Mouse (Mus musculus) bone marrow, adult 2 months (tissue): Measurements from ENCODE around the gene Rpl35a.

ENCODE experiments used
- CTCF ChIP-seq: fragments of 200-500 bp; IDR thresholded peaks from 2 replicates; pipeline ENCODE4 v1.5.1; 2011; ENCODE audit warnings: low read length, control low read depth; ENCODE audit not compliant: control insufficient read depth, insufficient read depth
- POLR2A ChIP-seq: fragments of 200-500 bp; IDR thresholded peaks from 2 replicates; pipeline ENCODE4 v1.6.1; 2011; ENCODE audit warnings: low read depth, mild to moderate bottlenecking, control low read depth, low read length, borderline replicate concordance; ENCODE audit not compliant: control insufficient read depth

- peak; percentile 99 for TF ChIP-seq CTCF
- TF ChIP-seq POLR2A, result no peak
These were observed 32.5 kb upstream of the Rpl35a start for GRCm38 (mm10) chr16:33023750-33024149.
